Mouse (Mus musculus) liver (tissue): Measurements from ENCODE around the gene Itga1.
A peak's percentile ranks its signal among the peaks of the same experiment; 100 is the strongest.

Experiments used
- DNase-seq: peaks from one replicate; pipeline ENCODE4 v3.0.0-alpha.2; 2020; ENCODE audit warnings: mixed read lengths

Itga1 gene

GRCm38 (mm10) chr13:114984658-114985057 lies 117.1 kb downstream of the Itga1 start:
- no peak for DNase-seq

- no peak for DNase-seq
Observed at GRCm38 (mm10) chr13:114983116-114983515, 118.6 kb downstream of the Itga1 start.

GRCm38 (mm10) chr13:114980831-114981419 lies 120.8 kb downstream of the Itga1 start:
- DNase-seq, result no peak

DNA sequence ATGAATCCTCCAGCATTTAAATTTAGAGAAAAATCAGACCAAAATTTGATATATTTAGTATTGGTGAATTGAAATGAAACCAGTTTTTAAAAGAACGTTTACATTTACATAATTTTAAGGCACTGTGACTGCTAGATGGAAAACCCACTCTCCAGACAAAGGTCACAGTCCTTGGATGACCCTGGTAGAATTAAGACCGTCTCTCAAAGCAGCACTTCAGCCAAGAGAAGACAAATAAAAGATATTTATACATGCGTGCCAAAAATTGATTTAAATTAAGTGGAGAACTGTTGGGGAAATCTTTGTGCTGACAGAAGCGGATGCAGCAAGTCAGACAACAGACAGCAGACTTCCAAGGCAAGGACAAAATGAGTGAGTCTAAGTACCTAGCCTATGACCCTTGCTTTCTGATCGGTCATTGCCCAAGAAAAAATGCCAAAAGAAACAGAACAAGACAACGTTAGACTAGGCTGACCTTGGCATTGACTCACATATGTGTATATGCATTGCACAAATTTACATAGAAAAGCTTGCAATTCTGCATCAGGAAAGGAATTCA lies 127.2 kb downstream of the Itga1 start:
- DNase-seq, result no peak

GRCm38 (mm10) chr13:114971905-114972304 lies 129.9 kb downstream of the Itga1 start:
- no peak for DNase-seq

DNA sequence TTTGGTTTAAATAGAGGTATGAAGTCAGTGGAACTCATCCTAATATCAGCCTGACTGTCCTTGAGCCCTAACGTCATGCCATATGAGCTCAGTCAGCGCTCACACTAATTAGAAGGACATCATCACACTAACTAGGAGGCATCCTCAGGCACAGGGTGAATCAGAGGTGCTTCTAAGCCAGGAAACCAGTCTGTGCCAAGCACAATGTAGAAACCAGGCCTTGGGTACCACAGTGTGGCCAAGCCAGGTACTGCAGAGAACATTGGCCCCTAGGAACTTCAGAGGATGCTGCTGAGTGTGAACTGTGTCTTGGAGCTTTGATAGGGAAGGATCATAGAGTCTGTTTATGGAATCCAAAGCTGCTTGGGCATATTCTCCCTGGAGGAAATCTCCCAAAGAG lies 137.5 kb downstream of the Itga1 start:
- peak; percentile 57 for DNase-seq

DNA sequence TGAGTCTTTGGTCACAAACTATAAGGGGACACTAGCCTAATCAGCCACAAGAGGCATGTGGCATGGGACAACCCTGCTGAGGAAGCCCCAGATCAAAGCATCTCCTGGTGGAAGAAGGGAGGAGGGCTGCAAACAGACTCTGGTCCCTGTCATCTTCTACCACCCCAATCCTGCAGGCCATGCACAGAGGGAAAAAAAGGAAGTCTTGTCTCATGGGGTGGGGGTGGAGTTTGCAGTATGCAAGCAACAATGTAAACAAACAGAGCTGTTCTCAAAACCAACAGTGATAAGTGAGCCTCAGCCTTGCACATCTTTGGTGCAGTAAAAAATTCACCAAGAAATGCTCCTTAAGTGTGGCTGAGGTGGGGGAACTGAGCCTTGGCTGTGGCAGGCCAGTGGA lies 147.2 kb downstream of the Itga1 start:
- no peak for DNase-seq

- no peak for DNase-seq
Observed at GRCm38 (mm10) chr13:114933541-114933940, 168.2 kb downstream of the Itga1 start.

DNA sequence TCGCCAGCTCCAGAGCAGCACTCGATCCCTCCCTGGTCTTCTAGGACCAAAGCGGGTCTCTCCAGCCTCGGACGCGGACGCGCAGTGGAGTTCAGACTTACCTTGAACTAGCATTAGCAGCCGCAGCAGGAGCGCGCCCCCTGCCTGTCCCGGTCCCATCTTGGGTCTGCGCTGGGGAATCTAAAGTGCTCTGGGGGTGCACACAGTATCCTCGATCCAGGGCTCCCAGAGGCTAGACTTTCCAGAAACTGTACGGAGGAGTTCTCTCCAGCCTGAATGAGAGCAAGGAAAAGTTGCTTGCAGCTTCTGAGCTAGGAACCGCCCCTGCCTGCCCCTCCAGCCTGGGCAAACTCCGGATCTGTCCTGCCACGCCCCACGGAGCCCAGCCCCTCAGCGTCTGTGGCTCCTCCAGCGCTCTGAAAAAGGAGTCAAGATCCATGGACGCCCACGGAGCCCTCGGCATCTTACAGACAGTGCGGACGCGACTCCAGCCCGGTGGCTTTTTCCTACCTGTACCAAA lies 169.9 kb downstream of the Itga1 start, which contains the start of gene Itga2:
Gene Itga2, minus strand, starts transcription at position 326 of the 520 bp plus-strand sequence.
- DNase-seq, result peak; percentile 67

DNA sequence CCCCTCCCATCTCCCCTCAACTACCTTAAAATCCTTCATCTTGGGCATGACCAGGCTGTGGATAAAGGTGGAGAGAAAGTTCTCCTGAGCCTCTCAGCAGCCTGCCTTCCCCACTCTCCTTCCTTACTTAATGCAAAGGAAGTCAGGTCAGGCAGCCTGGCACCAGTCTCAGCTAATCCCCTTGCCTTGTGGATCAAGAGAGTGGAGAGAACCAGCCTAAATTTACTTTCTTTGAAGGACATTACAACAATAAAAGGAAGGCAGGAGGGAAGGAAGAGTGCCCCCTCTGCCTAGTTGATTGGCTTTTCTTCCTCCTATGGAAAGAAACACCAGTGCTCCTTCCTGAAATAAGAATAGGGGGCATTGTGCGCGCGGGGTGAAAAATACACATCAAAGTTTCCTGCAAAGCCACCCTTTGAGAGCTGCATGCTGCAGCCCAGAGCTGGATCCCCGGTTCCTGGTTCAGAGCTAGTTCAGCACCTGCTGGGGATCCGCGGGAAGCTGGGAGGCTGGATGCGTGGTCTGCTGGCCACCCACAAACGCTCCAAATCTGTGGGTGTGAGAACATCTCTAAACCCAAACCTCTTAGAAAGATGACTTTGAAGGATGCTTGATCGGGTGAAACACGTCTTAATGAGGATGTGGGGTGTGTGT lies 170.6 kb downstream of the Itga1 start:
- peak; percentile 18 for DNase-seq

GRCm38 (mm10) chr13:114924785-114925184 lies 177.0 kb downstream of the Itga1 start:
- no peak for DNase-seq

DNA sequence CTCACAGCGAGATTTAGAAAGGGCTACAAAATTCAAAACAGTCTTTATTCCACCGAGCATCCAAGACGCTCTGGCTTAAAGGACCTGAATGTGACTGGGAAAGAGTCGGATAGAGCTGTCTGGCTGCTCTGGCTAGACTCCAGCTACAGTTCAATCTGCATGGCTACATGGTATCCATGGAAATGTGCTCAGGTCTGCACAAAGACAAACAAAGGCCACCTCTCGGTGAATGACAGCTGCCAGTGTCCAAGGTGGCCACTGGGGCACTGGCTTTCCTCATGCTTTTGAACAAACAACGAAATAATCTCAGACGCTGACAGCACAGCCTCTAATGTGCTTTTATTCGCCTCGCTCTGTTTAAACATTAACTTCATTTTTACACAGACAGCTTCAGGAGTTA lies 178.4 kb downstream of the Itga1 start:
- peak; percentile 6 for DNase-seq

- peak; percentile 12 for DNase-seq
Observed at GRCm38 (mm10) chr13:114915767-114916166, 186.0 kb downstream of the Itga1 start.

DNA sequence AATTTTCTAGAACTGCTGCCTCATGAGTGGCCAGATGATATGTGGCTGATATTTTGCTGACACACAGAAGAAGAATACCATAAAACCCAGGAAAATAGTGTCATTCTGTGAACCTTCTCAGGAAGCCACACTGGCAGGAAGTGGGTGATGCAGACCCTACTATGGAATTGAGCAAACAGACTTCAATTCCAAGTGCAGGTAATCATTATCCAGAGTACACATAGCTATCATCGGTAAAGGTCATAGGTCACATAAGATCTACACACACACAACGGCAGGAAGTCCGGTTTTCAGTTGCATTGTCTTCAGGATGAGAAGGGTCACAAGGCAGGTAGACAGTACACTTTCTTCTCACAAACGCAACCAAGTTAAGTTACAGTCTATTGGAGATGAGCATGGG lies 186.8 kb downstream of the Itga1 start:
- DNase-seq, result no peak

GRCm38 (mm10) chr13:114914559-114914958 lies 187.2 kb downstream of the Itga1 start:
- no peak for DNase-seq

DNA sequence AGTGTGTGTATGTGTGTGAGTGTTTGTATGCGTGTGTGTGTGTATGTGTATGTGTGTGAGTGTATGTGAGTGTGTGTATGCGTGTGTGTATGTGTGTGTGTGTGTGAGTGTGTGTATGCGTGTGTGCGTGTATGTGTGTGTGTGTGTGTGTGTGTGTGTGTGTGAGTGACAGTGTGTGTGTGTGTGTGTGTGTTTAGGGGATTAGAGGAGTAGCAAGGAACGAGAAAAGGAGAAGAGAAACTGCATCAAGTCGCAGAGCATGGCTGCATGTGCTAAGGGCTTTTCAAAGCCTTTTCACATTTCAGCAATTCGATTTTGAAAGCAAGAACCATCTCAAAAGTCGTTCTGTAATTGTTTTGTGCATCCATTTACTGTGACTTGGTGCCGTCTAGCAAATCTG lies 191.1 kb downstream of the Itga1 start:
- no peak for DNase-seq

DNA sequence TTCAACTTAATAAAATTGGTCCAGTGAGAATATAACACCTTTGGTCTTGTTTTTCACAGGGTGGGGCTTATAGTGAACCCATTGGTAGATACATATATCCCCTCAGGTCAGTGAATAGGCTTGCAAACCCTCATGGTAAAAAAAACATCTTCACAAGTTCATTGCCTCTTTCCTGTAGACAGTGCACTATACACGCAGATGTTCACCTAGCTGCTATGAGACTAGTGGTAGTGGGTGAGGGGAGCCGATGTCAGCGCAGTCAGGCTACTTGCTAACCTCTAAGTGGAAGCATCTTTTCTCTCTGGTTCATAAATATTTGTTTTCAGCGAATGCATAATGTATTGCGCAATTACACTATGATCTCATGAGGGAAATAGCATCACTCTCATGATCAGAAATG lies 192.2 kb downstream of the Itga1 start:
- DNase-seq, result no peak

GRCm38 (mm10) chr13:114907876-114908275 lies 193.9 kb downstream of the Itga1 start:
- no peak for DNase-seq
